Mouse (Mus musculus): ENCODE data around the gene Rbp7. TPM values are rescaled to one million over a fixed set of nuclear protein-coding genes. Genes with fewer than 3 reads are reported as not detected.
A peak's percentile ranks its signal among the peaks of the same experiment; 100 is the strongest.

Rbp7 gene
- total and polyA plus RNA-seq, 2 experiments from 2014 or later, result 2.2 to 64.1 TPM

DNA sequence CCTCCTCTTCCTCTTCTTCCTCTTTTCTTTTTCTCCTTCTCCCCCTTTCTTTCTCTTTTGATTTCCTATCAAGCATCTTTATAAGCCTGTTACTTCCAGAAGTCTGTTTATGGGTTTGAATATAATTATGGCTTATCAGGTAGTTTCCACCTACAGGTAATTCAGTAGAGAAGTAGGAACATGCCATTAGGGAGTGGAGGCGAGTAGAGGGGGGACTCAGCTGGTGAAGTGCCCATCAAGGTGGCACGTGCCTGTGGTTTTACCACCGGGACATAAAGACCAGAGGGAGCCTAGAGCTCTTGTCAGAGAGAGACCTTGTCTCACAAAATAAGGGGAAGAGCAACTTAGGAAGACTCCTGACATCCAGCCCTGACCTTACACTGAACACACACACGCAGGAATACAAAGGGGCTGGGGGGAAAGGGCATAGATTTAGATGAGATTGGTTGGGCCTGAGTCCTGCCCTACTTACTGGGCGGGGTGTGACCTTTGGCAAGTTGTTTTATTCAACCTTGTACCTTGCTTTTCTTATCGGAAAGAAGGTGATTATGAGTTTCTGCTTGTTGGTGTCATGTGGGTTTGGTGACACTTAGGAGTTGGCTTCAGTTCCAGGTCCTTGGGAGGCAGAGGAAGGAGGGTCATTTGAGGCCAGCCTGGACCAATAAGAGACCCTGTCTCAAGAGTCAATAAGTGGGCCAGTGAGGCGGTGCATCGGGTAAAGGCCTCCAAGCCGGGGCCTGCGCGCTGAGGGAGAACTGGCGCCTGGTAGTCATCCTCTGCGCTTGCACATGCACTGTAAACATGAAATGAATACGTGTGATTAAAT lies 34.9 kb upstream of the Rbp7 start:
- Histone ChIP-seq H3K27me3 (ENCODE audit: control insufficient read depth, insufficient read depth, low read length) (no peaks in the 10 kb centered on the region), H3K4me1 (ENCODE audit: control insufficient read depth, insufficient read depth) (peaks cover 6% of the 10 kb centered on the region), H3K9ac (replicated peaks; ENCODE audit: low read depth, low read length) (no peak overlapping the region), H3K4me3 (ENCODE audit: low read depth, low read length) (no peak overlapping the region), H3K4me2 (ENCODE audit: low read depth, low read length) (no peak overlapping the region), H3K36me3 (replicated peaks; ENCODE audit: control insufficient read depth, insufficient read depth, low read length) (peaks cover 71% of the 10 kb centered on the region), H3K27ac (ENCODE audit: low read depth) (peak overlapping the region; percentile 38; the same call in 1 of the 2 replicates), H3K9me3 (replicated peaks; ENCODE audit: control insufficient read depth, low read length) (no peaks in the 10 kb centered on the region)
- WGBS, result 82% methylated on average over 14 of the region's 14 CpGs
- peak; percentile 57 for ATAC-seq (ENCODE audit: insufficient read depth, low read depth)
- DNase-seq (ENCODE audit: low spot score), result peak; percentile 41
- no peak for TF ChIP-seq EP300 (IDR thresholded peaks at IDR 0.05; ENCODE audit: low read depth)
- no peak for TF ChIP-seq CTCF (IDR thresholded peaks at IDR 0.05; ENCODE audit: low read depth)

DNA sequence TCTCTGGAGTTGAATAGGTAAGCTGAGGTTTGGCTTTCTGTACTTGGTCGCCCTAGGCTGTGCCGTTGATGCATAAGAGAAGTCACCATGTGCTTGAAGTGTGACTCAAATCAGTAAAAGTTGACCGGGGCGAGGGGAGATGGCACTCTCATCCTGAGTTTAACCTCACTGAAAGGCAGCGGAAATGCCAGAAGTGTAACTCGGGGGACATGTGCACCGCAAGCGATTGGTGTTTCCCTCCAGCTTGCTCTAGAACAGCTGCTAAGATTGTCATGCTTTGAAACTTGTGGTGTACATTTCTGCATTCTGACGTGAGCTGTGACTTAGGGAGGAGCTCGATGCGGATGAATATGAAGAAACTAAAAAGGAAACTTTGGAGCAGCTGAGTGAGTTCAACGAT lies 33.0 kb upstream of the Rbp7 start:
- TF ChIP-seq EP300 (IDR thresholded peaks at IDR 0.05; ENCODE audit: low read depth) (no peak), CTCF (IDR thresholded peaks at IDR 0.05; ENCODE audit: low read depth) (no peak)
- H3K9me3 ChIP-seq (replicated peaks; ENCODE audit: control insufficient read depth, low read length), result no peaks in the 10 kb centered on the region
- H3K9ac ChIP-seq (replicated peaks; ENCODE audit: low read depth, low read length), result no peak overlapping the region
- no peak overlapping the region for H3K4me2 ChIP-seq (ENCODE audit: low read depth, low read length)
- no peak overlapping the region for H3K27ac ChIP-seq (ENCODE audit: low read depth)
- H3K4me3 ChIP-seq (ENCODE audit: low read depth, low read length), result no peak overlapping the region
- H3K36me3 ChIP-seq (replicated peaks; ENCODE audit: control insufficient read depth, insufficient read depth, low read length), result peaks cover 53% of the 10 kb centered on the region
- no peak for DNase-seq (ENCODE audit: low spot score)
- WGBS, result 92% methylated on average over 12 of the region's 12 CpGs
- no peaks in the 10 kb centered on the region for H3K27me3 ChIP-seq (ENCODE audit: control insufficient read depth, insufficient read depth, low read length)
- peaks cover 14% of the 10 kb centered on the region for H3K4me1 ChIP-seq (ENCODE audit: control insufficient read depth, insufficient read depth)
- ATAC-seq (ENCODE audit: insufficient read depth, low read depth), result no peak

DNA sequence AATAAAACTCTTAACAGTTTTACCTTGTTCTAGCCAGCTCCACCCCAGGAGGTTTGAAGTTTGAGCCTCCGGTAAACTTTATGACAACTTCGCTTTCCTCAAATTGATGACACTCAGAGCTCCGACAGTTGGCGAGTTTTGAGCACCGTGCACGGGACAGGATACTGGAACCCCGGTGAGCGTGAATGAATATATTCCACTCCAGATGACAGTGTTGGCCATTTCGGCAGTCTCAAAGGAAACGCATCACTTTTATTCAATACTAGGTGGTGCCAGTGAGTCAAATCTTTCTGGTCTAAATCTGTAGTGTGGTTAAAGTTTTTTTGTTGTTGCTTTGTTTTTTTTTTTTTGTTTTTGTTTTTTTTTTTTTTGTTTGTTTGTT lies 31.0 kb upstream of the Rbp7 start:
- Histone ChIP-seq H3K4me1 (ENCODE audit: control insufficient read depth, insufficient read depth) (peaks cover 14% of the 10 kb centered on the region), H3K27ac (ENCODE audit: low read depth) (peak overlapping the region; percentile 88), H3K4me3 (ENCODE audit: low read depth, low read length) (peak overlapping the region; percentile 77), H3K36me3 (replicated peaks; ENCODE audit: control insufficient read depth, insufficient read depth, low read length) (peaks cover 37% of the 10 kb centered on the region), H3K9me3 (replicated peaks; ENCODE audit: control insufficient read depth, low read length) (no peaks in the 10 kb centered on the region), H3K4me2 (ENCODE audit: low read depth, low read length) (peak overlapping the region; percentile 84), H3K9ac (replicated peaks; ENCODE audit: low read depth, low read length) (peak overlapping the region; percentile 76), H3K27me3 (ENCODE audit: control insufficient read depth, insufficient read depth, low read length) (no peaks in the 10 kb centered on the region)
- WGBS, result under 1% methylated on average over 10 of the region's 10 CpGs
- ATAC-seq (ENCODE audit: insufficient read depth, low read depth) (no peak), DNase-seq (ENCODE audit: low spot score) (peak; percentile 63)
- TF ChIP-seq CTCF (IDR thresholded peaks at IDR 0.05; ENCODE audit: low read depth), result peak; percentile 40
- no peak for TF ChIP-seq EP300 (IDR thresholded peaks at IDR 0.05; ENCODE audit: low read depth)

DNA sequence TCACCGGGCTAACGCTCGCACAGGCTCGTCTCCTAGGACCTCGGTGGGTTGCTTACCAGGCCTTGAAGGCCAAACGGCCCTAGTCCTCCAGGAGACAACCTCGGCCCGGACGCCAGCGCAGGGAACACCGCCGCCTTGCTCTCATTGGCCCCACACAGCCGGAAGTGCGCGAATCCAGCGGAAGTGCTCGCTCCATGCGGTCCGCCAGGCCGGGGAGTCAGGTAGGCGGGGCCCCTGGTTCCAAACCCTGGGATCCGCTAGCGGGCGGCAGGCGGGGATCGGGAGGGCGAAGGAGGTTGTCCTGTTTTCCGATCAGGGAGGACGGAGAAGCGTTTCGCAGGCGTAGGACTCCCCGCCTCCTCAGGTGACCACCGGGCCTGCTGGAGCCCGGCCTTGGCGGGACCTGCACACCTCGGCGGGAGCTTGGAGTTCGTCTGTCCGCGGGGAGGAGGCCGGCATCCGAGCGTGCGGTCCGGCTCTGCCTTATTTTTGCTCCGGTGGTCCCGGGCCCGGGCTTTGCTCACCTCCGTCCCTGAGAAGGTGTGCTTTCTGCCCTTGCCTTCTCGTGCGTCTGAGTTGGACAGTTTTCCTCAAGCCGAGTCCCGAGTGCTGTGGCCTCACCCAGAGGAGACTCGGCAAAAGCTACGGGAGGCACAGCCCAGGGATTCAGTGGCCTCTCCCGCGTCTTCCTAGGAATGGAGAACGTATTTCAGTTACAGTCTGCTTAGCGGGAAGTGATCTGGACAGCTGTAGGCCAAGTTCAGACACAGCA lies 30.5 kb upstream of the Rbp7 start, which contains the start of the genes Nmnat1 and Lzic:
TSS of gene Nmnat1 (minus strand) at position 150 of the 772 bp plus-strand sequence.
TSS of gene Lzic (plus strand) at position 177 of the 772 bp plus-strand sequence.
- peak within 1 kb of the TSS; percentile 77 for H3K4me3 ChIP-seq (ENCODE audit: low read depth, low read length)
- under 1% methylated on average over 60 of the region's 60 CpGs for WGBS
- ATAC-seq (ENCODE audit: insufficient read depth, low read depth), result peak; percentile 98
- H3K9ac ChIP-seq (replicated peaks; ENCODE audit: low read depth, low read length), result peak within 1 kb of the TSS; percentile 76
- TF ChIP-seq EP300 (IDR thresholded peaks at IDR 0.05; ENCODE audit: low read depth), result no peak
- peak; percentile 15; the same call in 1 of the 2 replicates for TF ChIP-seq CTCF (IDR thresholded peaks at IDR 0.05; ENCODE audit: low read depth)
- peak within 1 kb of the TSS; percentile 88 for H3K27ac ChIP-seq (ENCODE audit: low read depth)
- peaks cover 37% of the 10 kb centered on the region for H3K36me3 ChIP-seq (replicated peaks; ENCODE audit: control insufficient read depth, insufficient read depth, low read length)
- H3K27me3 ChIP-seq (ENCODE audit: control insufficient read depth, insufficient read depth, low read length), result no peaks in the 10 kb centered on the region
- peak; percentile 90 for DNase-seq (ENCODE audit: low spot score)
- peaks cover 14% of the 10 kb centered on the region for H3K4me1 ChIP-seq (ENCODE audit: control insufficient read depth, insufficient read depth)
- H3K4me2 ChIP-seq (ENCODE audit: low read depth, low read length), result peak within 1 kb of the TSS; percentile 84
- no peaks in the 10 kb centered on the region for H3K9me3 ChIP-seq (replicated peaks; ENCODE audit: control insufficient read depth, low read length)

DNA sequence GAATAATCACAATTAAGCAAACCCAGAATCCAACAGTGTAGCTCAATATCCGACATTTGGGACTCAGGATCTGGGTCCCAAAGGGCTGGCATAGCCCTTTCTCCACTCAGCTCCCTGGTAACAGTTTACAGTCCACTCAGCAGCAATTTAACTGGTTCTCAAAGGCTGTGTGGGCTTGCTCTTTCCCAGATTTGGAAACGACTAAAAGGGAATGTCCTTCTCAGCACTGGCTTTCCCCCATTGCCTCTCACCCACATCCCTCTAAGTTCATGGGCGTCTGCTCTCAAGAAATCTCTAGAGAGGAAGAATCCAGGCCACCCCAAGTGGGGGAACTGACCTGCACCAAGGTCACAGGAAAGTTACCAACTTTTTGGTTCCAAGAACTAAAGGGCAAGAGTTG lies 29.8 kb upstream of the Rbp7 start:
- H3K4me3 ChIP-seq (ENCODE audit: low read depth, low read length), result peak overlapping the region; percentile 77
- 32% methylated on average over 3 of the region's 3 CpGs for WGBS
- DNase-seq (ENCODE audit: low spot score), result peak; percentile 35

More for the DNA sequence above, 29.8 kb upstream of the Rbp7 start:
- no peaks in the 10 kb centered on the region for H3K9me3 ChIP-seq (replicated peaks; ENCODE audit: control insufficient read depth, low read length)
- H3K36me3 ChIP-seq (replicated peaks; ENCODE audit: control insufficient read depth, insufficient read depth, low read length), result peaks cover 30% of the 10 kb centered on the region
- H3K27me3 ChIP-seq (ENCODE audit: control insufficient read depth, insufficient read depth, low read length), result no peaks in the 10 kb centered on the region
- peak; percentile 45 for ATAC-seq (ENCODE audit: insufficient read depth, low read depth)
- peaks cover 14% of the 10 kb centered on the region for H3K4me1 ChIP-seq (ENCODE audit: control insufficient read depth, insufficient read depth)
- TF ChIP-seq CTCF (IDR thresholded peaks at IDR 0.05; ENCODE audit: low read depth), result no peak
- TF ChIP-seq EP300 (IDR thresholded peaks at IDR 0.05; ENCODE audit: low read depth), result no peak
- peak overlapping the region; percentile 88 for H3K27ac ChIP-seq (ENCODE audit: low read depth)
- H3K4me2 ChIP-seq (ENCODE audit: low read depth, low read length), result peak overlapping the region; percentile 84
- peak overlapping the region; percentile 76 for H3K9ac ChIP-seq (replicated peaks; ENCODE audit: low read depth, low read length)

Measured in heart, postnatal 0 days (tissue).